Mouse (Mus musculus): ENCODE measurements around the gene Mmp8. TPM values are rescaled to one million over a fixed set of nuclear protein-coding genes. Genes with fewer than 3 reads are reported as not detected.

Mmp8 gene
- polyA plus RNA-seq (2014; fragmentation: Nextera tagmentation; extraction: Ambion mirVana), result 0.16 and 0.17 TPM in 2 replicates

DNA sequence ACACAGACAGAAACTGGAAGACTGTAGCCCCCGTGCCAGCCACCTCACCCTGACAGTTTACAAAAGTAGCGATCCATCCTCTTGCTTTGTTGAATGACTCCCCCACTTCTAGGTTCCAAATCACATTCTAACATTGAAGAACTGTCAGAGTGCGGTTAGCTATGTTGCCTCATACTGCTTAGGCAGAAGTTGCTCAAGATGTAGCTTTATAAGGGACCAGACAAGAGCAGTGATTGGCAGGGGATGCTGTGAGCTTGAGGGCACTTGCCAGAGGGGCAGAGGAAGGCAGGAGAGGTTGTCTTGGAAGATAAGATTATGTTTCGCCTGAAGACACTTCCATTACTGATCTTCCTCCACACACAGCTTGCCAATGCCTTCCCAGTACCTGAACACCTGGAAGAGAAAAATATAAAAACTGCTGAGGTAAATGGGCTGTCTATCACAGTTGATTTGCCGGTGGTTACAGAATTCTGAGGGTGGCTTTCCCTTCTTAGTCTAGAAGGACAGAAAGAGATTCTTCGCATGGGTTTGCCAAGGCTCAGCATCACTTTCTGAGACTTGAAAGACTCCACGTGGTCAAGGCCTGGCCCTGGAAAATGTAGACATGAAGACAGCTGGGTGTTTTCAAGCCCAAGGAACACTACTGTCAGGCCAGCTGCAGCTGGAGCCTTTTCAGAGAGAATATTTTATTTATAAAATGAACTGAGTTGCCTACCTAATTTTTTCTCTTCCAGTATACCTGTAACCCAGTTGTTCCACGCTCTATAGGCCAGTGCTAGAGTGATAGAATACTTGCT lies at the start of gene Mmp8:
Mmp8 (plus strand) TSS at position 236 of the 797 bp plus-strand sequence.
- peak; percentile 35; the same call in 1 of the 2 replicates for ATAC-seq (ENCODE audit: low FRiP score, low TSS enrichment)
- H3K4me1 ChIP-seq (ENCODE audit: control insufficient read depth, insufficient read depth, low read length), result no peaks in the 10 kb centered on the region
- 76% methylated on average over 8 of the region's 8 CpGs for WGBS

DNA sequence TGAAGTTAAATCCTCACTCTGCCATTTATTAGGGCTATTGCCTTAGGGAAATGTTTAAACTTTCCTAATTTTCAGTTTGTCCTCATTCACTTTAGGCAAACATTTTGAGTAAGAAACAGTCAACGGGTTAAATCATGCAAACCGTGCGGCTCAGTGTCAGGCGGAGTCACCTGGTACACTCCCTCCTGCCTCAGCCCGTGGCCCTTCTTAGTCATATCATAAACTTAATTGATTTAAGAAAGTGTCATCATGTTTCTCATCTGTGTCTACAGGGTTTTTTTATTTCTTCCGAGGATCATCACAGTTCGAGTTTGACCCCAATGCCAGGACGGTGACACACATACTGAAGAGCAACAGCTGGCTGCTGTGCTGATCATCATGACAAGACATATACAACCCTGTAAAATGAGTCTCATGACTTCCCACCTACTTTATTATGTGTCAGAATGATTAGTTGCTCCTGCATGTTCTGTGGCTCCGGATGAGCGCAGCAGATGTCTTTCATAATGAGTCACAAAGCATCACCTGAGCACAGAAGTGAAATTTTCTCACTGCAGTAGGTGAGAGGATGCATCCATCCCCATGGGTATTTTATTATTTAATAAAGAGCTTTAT lies 48.5 kb upstream of the Mmp8 start:
- 37% methylated on average over 10 of the region's 10 CpGs for WGBS
- Histone ChIP-seq H3K27me3 (ENCODE audit: control insufficient read depth, insufficient read depth, low read length) (no peaks in the 10 kb centered on the region), H3K9ac (ENCODE audit: low read depth, low read length) (no peak overlapping the region), H3K36me3 (ENCODE audit: control insufficient read depth, insufficient read depth, low read length) (no peaks in the 10 kb centered on the region), H3K4me2 (replicated peaks; ENCODE audit: low read depth, low read length) (no peak overlapping the region), H3K4me1 (ENCODE audit: control insufficient read depth, insufficient read depth, low read length) (no peaks in the 10 kb centered on the region), H3K9me3 (ENCODE audit: control insufficient read depth, low read length) (no peaks in the 10 kb centered on the region), H3K27ac (ENCODE audit: low read depth, low read length) (no peak overlapping the region), H3K4me3 (ENCODE audit: low read length) (no peak overlapping the region)
- peak; percentile 73; the same call in 1 of the 2 replicates for ATAC-seq (ENCODE audit: low FRiP score, low TSS enrichment)

More for the DNA sequence above, at the start of gene Mmp8:
- no peak within 1 kb of the TSS for H3K4me2 ChIP-seq (replicated peaks; ENCODE audit: low read depth, low read length)
- no peaks in the 10 kb centered on the region for H3K27me3 ChIP-seq (ENCODE audit: control insufficient read depth, insufficient read depth, low read length)
- no peak within 1 kb of the TSS for H3K9ac ChIP-seq (ENCODE audit: low read depth, low read length)
- no peak within 1 kb of the TSS for H3K4me3 ChIP-seq (ENCODE audit: low read length)
- no peak within 1 kb of the TSS for H3K27ac ChIP-seq (ENCODE audit: low read depth, low read length)
- H3K9me3 ChIP-seq (ENCODE audit: control insufficient read depth, low read length), result no peaks in the 10 kb centered on the region
- H3K36me3 ChIP-seq (ENCODE audit: control insufficient read depth, insufficient read depth, low read length), result no peaks in the 10 kb centered on the region

DNA sequence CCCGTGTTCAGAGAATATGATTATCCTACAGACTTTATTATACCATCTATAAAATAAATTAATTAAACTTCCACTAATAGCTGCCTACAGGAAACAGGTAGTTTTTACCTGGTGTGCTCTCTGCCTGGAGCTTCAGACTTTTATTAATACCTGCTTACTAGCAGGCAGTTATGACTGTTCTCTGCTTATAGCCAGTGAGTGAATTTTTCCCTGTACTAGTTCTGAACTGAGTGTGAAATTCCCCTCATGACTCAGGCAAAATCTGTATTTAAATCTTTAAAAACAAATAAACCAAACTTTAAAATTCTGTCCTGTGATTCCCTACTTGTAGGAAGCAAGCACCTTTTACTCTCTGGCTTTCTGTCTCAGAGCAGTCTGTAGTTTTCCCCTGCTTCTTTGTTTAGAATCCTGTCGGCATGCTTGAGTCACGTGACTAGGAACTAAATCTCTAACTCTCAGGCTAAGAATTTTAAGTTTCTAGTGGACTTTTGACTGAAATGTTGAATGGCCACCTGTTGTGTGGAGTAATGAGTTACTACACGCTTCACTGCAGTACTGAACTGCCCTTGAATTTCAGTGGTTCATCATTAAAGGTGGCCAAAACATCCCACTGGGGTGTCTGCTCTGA lies 40.2 kb upstream of the Mmp8 start:
- Histone ChIP-seq H3K9me3 (ENCODE audit: control insufficient read depth, low read length) (no peaks in the 10 kb centered on the region), H3K27ac (ENCODE audit: low read depth, low read length) (no peak overlapping the region), H3K4me2 (replicated peaks; ENCODE audit: low read depth, low read length) (no peak overlapping the region), H3K36me3 (ENCODE audit: control insufficient read depth, insufficient read depth, low read length) (no peaks in the 10 kb centered on the region), H3K4me3 (ENCODE audit: low read length) (no peak overlapping the region), H3K27me3 (ENCODE audit: control insufficient read depth, insufficient read depth, low read length) (no peaks in the 10 kb centered on the region), H3K4me1 (ENCODE audit: control insufficient read depth, insufficient read depth, low read length) (no peaks in the 10 kb centered on the region), H3K9ac (ENCODE audit: low read depth, low read length) (no peak overlapping the region)
- no peak for ATAC-seq (ENCODE audit: low FRiP score, low TSS enrichment)
- 76% methylated on average over 4 of the region's 4 CpGs for WGBS

DNA sequence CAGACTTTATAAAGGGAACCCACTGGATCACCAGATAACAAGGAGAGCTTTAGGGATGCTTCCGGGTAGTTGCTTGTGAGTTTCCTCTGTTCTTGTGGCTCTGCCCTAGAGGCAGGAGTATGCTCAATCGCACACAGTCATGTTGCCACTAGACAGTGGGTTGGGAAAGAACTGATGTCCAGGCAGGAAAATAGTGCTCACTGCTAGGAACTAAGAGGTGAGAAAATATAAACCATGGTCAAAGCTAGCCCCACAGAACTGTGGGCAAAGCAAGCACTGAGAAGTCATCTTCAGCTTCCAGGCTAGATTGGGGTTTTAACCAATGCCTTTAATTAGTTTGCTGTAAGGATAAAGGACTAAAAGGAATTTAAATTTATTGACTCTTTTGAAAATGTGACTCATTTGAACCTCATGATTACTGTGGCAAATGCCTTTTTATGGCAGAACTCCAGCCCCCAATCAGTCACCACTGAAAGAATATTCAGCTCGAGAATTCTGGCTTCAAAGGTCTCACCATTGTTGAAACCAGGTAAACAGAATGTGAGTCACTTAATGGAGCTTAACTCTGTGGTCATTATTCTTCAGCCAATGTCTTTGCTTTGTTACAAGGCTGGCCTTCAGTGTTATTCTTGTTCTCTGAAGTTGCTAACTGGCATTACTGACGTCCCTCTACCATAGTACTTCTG lies 31.9 kb upstream of the Mmp8 start:
- no peak overlapping the region for H3K9ac ChIP-seq (ENCODE audit: low read depth, low read length)
- H3K9me3 ChIP-seq (ENCODE audit: control insufficient read depth, low read length), result no peaks in the 10 kb centered on the region
- no peak overlapping the region for H3K4me2 ChIP-seq (replicated peaks; ENCODE audit: low read depth, low read length)
- no peaks in the 10 kb centered on the region for H3K36me3 ChIP-seq (ENCODE audit: control insufficient read depth, insufficient read depth, low read length)
- ATAC-seq (ENCODE audit: low FRiP score, low TSS enrichment), result no peak
- no peak overlapping the region for H3K27ac ChIP-seq (ENCODE audit: low read depth, low read length)
- 62% methylated on average over 4 of the region's 4 CpGs for WGBS
- H3K4me3 ChIP-seq (ENCODE audit: low read length), result no peak overlapping the region
- H3K4me1 ChIP-seq (ENCODE audit: control insufficient read depth, insufficient read depth, low read length), result no peaks in the 10 kb centered on the region
- no peaks in the 10 kb centered on the region for H3K27me3 ChIP-seq (ENCODE audit: control insufficient read depth, insufficient read depth, low read length)

DNA sequence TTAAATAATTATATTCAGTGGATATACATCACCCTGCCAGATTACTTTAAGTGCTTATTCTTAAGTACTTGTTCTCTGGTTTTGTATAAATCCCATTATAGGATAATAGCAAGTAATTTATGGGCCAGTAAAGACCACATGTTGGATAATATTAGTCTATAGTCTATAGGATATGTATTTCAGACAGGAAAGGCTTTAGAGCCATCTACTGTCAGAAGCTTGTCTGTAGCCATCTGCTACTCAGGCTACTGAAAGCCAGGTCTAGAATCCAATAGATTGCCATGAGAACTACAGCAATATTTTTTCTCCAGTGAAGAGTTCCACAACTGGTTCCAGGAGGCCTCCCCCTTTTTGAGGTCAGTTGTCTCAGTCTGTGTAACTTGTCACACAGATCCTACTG lies 15.5 kb upstream of the Mmp8 start:
- Histone ChIP-seq H3K27ac (ENCODE audit: low read depth, low read length) (no peak overlapping the region), H3K4me2 (replicated peaks; ENCODE audit: low read depth, low read length) (no peak overlapping the region), H3K9me3 (ENCODE audit: control insufficient read depth, low read length) (no peaks in the 10 kb centered on the region), H3K36me3 (ENCODE audit: control insufficient read depth, insufficient read depth, low read length) (no peaks in the 10 kb centered on the region), H3K4me1 (ENCODE audit: control insufficient read depth, insufficient read depth, low read length) (no peaks in the 10 kb centered on the region), H3K27me3 (ENCODE audit: control insufficient read depth, insufficient read depth, low read length) (no peaks in the 10 kb centered on the region), H3K4me3 (ENCODE audit: low read length) (no peak overlapping the region), H3K9ac (ENCODE audit: low read depth, low read length) (no peak overlapping the region)
- ATAC-seq (ENCODE audit: low FRiP score, low TSS enrichment), result no peak

DNA sequence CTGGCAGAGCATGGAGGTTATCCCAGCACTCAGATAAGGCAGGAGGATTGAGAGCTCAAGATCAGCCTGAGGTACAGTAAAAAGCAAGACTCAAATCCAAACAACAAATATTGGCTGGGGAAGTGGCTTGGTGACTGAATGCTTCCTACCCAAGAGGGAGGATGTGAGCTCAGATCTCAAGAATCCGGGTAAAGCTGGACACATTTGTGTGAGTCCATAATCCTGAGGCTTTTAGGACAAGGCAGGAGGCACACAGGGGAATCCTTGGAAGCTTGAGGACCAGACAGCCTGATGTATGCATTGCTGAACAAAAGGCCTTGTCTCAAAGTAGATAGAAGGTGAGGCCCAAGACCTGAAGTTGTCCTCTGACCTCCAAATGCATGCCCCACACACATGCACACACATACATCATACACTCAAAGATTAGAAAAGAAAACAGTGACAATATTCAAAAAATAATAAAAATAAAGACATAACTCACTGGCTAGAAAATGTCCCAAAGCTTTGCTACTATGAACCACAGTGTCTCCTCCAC lies 13.3 kb upstream of the Mmp8 start:
- WGBS, result 50% methylated on average over 1 of the region's 1 CpGs

DNA sequence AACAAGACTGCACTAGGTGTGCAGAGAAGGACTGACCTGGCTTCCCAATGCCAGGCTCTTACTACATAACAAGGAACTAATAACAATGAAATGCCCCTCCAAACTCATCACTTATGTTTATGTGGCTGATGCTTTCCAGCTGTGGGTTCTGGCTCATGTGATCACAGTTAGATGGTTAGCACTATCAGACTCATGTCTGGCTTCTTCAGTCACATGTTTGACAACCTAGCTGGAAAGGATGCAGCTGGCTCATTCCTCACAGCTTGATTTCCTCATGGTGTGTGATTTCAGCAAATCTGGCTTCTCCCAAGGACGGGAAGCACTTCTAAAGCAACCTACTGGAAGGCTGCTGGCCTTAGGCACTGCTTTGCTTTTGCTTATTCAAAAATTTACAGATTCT lies 12.8 kb upstream of the Mmp8 start:
- no peak overlapping the region for H3K27ac ChIP-seq (ENCODE audit: low read depth, low read length)
- ATAC-seq (ENCODE audit: low FRiP score, low TSS enrichment), result peak; percentile 96
- WGBS, result 31% methylated on average over 1 of the region's 1 CpGs

More for the DNA sequence above, 13.3 kb upstream of the Mmp8 start:
- H3K27me3 ChIP-seq (ENCODE audit: control insufficient read depth, insufficient read depth, low read length), result no peaks in the 10 kb centered on the region
- no peaks in the 10 kb centered on the region for H3K36me3 ChIP-seq (ENCODE audit: control insufficient read depth, insufficient read depth, low read length)
- H3K4me1 ChIP-seq (ENCODE audit: control insufficient read depth, insufficient read depth, low read length), result no peaks in the 10 kb centered on the region
- ATAC-seq (ENCODE audit: low FRiP score, low TSS enrichment), result peak; percentile 68
- H3K9me3 ChIP-seq (ENCODE audit: control insufficient read depth, low read length), result no peaks in the 10 kb centered on the region
- H3K9ac ChIP-seq (ENCODE audit: low read depth, low read length), result no peak overlapping the region
- H3K4me2 ChIP-seq (replicated peaks; ENCODE audit: low read depth, low read length), result no peak overlapping the region
- H3K27ac ChIP-seq (ENCODE audit: low read depth, low read length), result no peak overlapping the region
- no peak overlapping the region for H3K4me3 ChIP-seq (ENCODE audit: low read length)

DNA sequence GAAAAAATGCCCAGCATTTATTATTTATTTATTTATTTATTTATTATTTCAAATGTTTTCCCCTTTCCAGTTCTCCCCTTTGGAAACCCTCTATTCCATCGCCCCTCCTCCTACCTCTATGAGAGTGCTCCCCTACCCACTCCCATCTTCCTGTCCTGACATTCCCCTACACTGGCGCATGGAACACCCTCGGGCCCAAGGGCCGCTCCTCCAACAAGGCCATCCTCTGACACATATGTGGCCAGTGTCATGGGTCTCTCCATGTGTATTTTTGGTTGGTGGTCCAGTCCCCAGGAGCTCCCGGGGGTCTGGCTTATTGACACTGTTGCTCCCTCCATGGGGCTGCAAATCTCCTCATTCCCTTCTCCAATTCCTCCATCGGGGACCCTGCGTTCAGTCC lies 12.3 kb upstream of the Mmp8 start:
- no peak overlapping the region for H3K9ac ChIP-seq (ENCODE audit: low read depth, low read length)
- no peaks in the 10 kb centered on the region for H3K36me3 ChIP-seq (ENCODE audit: control insufficient read depth, insufficient read depth, low read length)
- WGBS, result 81% methylated on average over 7 of the region's 7 CpGs
- no peak overlapping the region for H3K4me3 ChIP-seq (ENCODE audit: low read length)
- ATAC-seq (ENCODE audit: low FRiP score, low TSS enrichment), result 0 out of 2 replicates have a peak, but pooled peaks have one; percentile 71
- H3K27me3 ChIP-seq (ENCODE audit: control insufficient read depth, insufficient read depth, low read length), result no peaks in the 10 kb centered on the region
- H3K4me1 ChIP-seq (ENCODE audit: control insufficient read depth, insufficient read depth, low read length), result no peaks in the 10 kb centered on the region
- no peak overlapping the region for H3K4me2 ChIP-seq (replicated peaks; ENCODE audit: low read depth, low read length)
- no peaks in the 10 kb centered on the region for H3K9me3 ChIP-seq (ENCODE audit: control insufficient read depth, low read length)
- H3K27ac ChIP-seq (ENCODE audit: low read depth, low read length), result no peak overlapping the region

More for the DNA sequence above, 12.8 kb upstream of the Mmp8 start:
- H3K27me3 ChIP-seq (ENCODE audit: control insufficient read depth, insufficient read depth, low read length), result no peaks in the 10 kb centered on the region
- H3K36me3 ChIP-seq (ENCODE audit: control insufficient read depth, insufficient read depth, low read length), result no peaks in the 10 kb centered on the region
- H3K4me3 ChIP-seq (ENCODE audit: low read length), result no peak overlapping the region
- H3K4me1 ChIP-seq (ENCODE audit: control insufficient read depth, insufficient read depth, low read length), result no peaks in the 10 kb centered on the region
- no peaks in the 10 kb centered on the region for H3K9me3 ChIP-seq (ENCODE audit: control insufficient read depth, low read length)
- H3K9ac ChIP-seq (ENCODE audit: low read depth, low read length), result no peak overlapping the region
- H3K4me2 ChIP-seq (replicated peaks; ENCODE audit: low read depth, low read length), result no peak overlapping the region

Measured in kidney, embryonic 14.5 days (tissue).